Mouse (Mus musculus) kidney, postnatal 0 days (tissue): ENCODE measurements around the gene Nek3. TPM values are rescaled to one million over a fixed set of nuclear protein-coding genes. Genes with fewer than 3 reads are reported as not detected.
"Not testable (repeated sequence)": the region's sequence is repeated elsewhere in the genome, so short reads cannot be mapped to it uniquely, and the experiment has no call there.

Experiments used
- ATAC-seq: fragments of 200-750 bp; cut with Nextera tagmentation; replicated peaks from 2 replicates; pipeline ENCODE4 v1.8.0; 2017; ENCODE audit warnings: low read depth, moderate number of reproducible peaks, moderate TSS enrichment, moderate library complexity; ENCODE audit not compliant: low FRiP score
- DNase-seq: peaks from one replicate; pipeline ENCODE4 v3.0.0-alpha.2; 2016; ENCODE audit warnings: low spot score
- H3K27ac ChIP-seq: fragments of 300-500 bp; sonication (generic); 2 replicates; pipeline ENCODE4 v1.5.1; 2014; ENCODE audit warnings: mild to moderate bottlenecking
- H3K27me3 ChIP-seq: fragments of 300-500 bp; sonication (generic); 2 replicates; pipeline ENCODE4 v1.6.1; 2014; ENCODE audit warnings: low read length, mixed read lengths; ENCODE audit not compliant: insufficient read depth
- H3K36me3 ChIP-seq: fragments of 300-500 bp; sonication (generic); 2 replicates; pipeline ENCODE4 v1.6.1; 2014; ENCODE audit warnings: low read length, mixed read lengths; ENCODE audit not compliant: insufficient read depth
- H3K4me1 ChIP-seq: fragments of 300-500 bp; sonication (generic); replicated peaks from 2 replicates; pipeline ENCODE4 v1.6.1; 2014; ENCODE audit warnings: antibody characterized with exemption, low read length, mixed read lengths; ENCODE audit not compliant: insufficient read depth
- H3K4me2 ChIP-seq: fragments of 300-500 bp; sonication (generic); 2 replicates; pipeline ENCODE4 v1.6.1; 2014; ENCODE audit warnings: mild to moderate bottlenecking, low read length, moderate library complexity, mixed read lengths
- H3K4me3 ChIP-seq: fragments of 300-500 bp; sonication (generic); replicated peaks from 2 replicates; pipeline ENCODE4 v1.5.1; 2014; ENCODE audit warnings: low read depth, low read length
- H3K9ac ChIP-seq: fragments of 300-500 bp; sonication (generic); 2 replicates; pipeline ENCODE4 v1.6.1; 2014; ENCODE audit warnings: low read depth, low read length
- H3K9me3 ChIP-seq: fragments of 300-500 bp; sonication (generic); replicated peaks from 2 replicates; pipeline ENCODE4 v1.6.1; 2016; ENCODE audit warnings: low read length, inconsistent platforms, mixed read lengths
- CTCF ChIP-seq: IDR thresholded peaks from 2 replicates; pipeline ENCODE4 v1.5.1; 2016; ENCODE audit warnings: antibody characterized with exemption, low read depth, mild to moderate bottlenecking, moderate library complexity
- WGBS: fragments of 180-500 bp; shearing (Covaris S2); extraction: QIAGEN DNeasy Blood & Tissue Kit; methylation state at CpG from one replicate; pipeline ENCODE4 v1.1.7; 2014; 5-methylcytosine and 5-hydroxymethylcytosine counted together
- polyA plus RNA-seq: library from polyadenylated mRNA; unstranded; fragments of >200 nt; fragmentation: Nextera tagmentation; extraction: Ambion mirVana; gene quantifications from 2 replicates; pipeline ENCODE4 v1.2.1, GENCODE M21; 2015

Nek3 gene
- polyA plus RNA-seq, 1 experiment from 2014 or later = 4.8 TPM

DNA sequence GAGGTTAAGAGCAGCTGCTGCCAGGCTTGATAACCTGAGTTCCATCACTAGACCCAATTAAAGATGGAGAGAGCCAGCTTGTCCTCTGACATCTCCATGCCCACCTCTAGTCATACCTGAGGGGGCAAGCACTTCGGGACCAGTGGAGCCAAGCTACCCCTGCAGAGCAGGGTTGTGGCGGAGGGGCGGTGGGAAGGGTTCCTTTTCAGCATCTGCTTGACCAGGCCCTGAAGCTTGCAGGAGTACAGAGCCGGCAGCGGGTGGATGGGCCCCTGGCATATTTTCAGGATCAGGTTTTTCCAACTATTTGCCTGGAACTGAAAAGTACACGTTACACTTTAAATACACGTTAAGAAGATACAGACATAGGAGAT, 17.9 kb downstream of the Nek3 start:
- Histone ChIP-seq H3K9me3 (no peaks in the 10 kb centered on the region), H3K4me3 (no peak overlapping the region), H3K4me1 (no peaks in the 10 kb centered on the region), H3K27ac (no peak overlapping the region), H3K4me2 (no peak overlapping the region), H3K27me3 (no peaks in the 10 kb centered on the region), H3K9ac (no peak overlapping the region), H3K36me3 (0 out of 2 replicates have a peak, but pooled peaks cover 3% of the 10 kb centered on the region)
- DNase-seq = no peak
- no peak for TF ChIP-seq CTCF
- ATAC-seq = no peak
- 88% methylated on average over 7 of the region's 7 CpGs for WGBS

DNA sequence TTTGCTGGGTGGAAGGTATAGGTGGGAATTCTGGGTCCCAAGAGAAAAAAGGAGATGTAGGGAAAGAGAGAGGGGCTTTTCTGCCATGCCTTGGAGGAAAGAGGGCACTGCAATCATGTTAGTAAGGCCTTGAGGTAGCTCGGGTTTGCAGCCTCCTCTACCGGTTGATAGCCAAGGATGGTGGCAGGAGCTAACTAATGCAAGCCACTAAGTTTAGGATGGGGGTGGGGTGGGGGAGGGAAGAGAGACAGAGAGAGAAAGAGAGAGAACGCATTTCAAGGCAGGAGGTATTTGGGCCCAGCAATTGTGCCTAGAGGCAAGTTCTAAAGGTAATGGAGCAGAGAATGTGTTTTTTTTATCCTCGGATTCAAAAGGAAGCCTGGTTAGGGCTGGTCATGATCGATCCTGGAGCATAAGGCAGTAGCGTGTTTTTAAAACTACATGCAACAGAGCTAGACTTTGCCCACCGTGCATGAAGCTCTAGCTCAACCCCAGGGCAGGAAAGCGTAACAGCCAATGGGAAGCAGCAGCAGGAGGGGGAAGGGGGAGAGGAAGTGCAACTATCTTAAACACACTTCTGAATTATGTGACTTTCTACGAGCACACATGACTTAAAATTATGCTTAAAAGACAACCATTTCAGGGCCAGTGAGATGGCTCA, 18.4 kb downstream of the Nek3 start:
- Histone ChIP-seq H3K4me3 (no peak overlapping the region), H3K4me2 (no peak overlapping the region), H3K4me1 (no peaks in the 10 kb centered on the region), H3K27ac (no peak overlapping the region), H3K36me3 (0 out of 2 replicates have a peak, but pooled peaks cover 3% of the 10 kb centered on the region), H3K9me3 (no peaks in the 10 kb centered on the region), H3K27me3 (no peaks in the 10 kb centered on the region), H3K9ac (no peak overlapping the region)
- ATAC-seq = 0 out of 2 replicates have a peak, but pooled peaks have one; percentile 49
- WGBS = 60% methylated on average over 9 of the region's 9 CpGs
- no peak for DNase-seq
- no peak for TF ChIP-seq CTCF

DNA sequence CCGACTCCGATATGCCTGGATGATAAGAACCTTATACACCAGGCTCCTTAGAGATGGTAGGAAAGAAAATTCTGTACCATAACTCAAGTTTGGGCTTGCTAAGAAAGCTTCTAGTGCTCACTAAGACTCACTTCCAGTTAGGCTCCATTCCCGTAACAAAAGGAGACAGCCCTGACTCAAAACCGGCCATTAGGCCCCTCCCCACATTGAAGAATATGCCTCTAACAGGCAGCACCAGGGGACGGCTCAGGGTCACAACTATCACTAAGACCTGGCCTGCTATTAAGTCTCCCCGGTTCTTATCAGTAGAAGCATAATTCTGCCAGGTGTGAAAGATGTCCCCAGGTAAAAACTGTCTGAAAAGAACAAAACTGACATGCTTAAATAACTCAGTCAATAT, 20.4 kb downstream of the Nek3 start:
- Histone ChIP-seq H3K36me3 (0 out of 2 replicates have a peak, but pooled peaks cover 3% of the 10 kb centered on the region), H3K4me2 (no peak overlapping the region), H3K9ac (no peak overlapping the region), H3K4me3 (no peak overlapping the region), H3K9me3 (no peaks in the 10 kb centered on the region), H3K4me1 (no peaks in the 10 kb centered on the region), H3K27me3 (no peaks in the 10 kb centered on the region), H3K27ac (no peak overlapping the region)
- no peak for TF ChIP-seq CTCF
- ATAC-seq = no peak
- WGBS = 84% methylated on average over 6 of the region's 6 CpGs
- no peak for DNase-seq

DNA sequence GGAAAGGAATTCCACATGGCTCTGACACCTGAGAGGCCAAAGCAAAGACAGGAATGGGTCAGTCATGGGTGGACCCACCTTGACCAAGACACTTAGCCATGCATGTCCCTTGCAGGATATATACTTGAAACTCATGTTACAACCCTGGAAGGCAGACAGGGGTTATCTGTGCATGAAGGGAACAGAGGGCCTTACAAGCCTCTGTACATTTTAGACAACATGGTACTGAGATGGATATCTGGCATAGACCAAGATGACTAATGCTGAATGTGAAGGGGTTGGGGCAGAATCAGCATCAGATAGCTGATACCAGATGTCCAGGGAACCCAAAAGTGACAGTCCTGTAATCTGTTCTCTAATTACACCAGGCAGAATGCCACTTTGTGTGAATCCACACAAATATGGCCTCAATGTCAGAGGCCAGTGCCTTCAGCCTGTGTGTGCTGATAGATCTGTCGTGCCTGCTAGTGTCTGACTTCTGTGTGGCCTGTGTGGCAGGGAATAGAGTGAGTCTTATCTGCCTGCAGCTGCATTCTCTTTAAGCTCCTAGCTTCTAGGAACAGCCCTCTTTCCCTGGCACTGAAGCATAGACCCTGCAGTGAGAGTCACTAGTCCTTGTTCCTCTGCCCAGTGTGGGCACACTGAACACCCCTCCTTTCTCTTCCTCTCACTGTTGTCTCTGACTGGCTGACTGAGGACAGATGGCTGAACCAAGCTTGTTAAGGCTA, 22.3 kb downstream of the Nek3 start:
- ATAC-seq (no peak), DNase-seq (no peak)
- Histone ChIP-seq H3K4me1 (no peaks in the 10 kb centered on the region), H3K27me3 (no peaks in the 10 kb centered on the region), H3K4me2 (no peak overlapping the region), H3K27ac (no peak overlapping the region), H3K4me3 (no peak overlapping the region), H3K36me3 (0 out of 2 replicates have a peak, but pooled peaks cover 3% of the 10 kb centered on the region), H3K9me3 (no peaks in the 10 kb centered on the region), H3K9ac (no peak overlapping the region)
- 75% methylated on average over 1 of the region's 1 CpGs for WGBS
- no peak for TF ChIP-seq CTCF

DNA sequence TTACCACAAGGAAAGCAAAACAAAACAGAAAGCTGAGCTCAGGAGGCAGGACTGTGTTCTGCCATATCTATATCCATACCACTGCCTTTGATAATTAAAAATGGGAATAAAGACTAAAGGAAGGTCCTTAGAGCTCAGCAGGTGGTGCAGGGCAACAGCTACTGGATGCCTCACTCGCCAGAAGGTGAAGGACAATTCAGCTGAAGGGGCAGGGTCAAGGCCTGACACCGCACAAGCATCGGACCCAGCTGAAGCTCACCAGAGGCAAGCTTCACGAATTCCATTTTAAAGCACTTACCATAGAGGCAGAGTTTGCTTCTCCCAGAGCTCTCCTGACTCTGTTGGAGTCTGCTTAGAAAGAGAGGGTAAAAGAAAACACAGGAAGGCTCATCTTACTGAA, 23.6 kb downstream of the Nek3 start:
- 76% methylated on average over 4 of the region's 4 CpGs for WGBS
- no peak for TF ChIP-seq CTCF
- H3K36me3 ChIP-seq = 0 out of 2 replicates have a peak, but pooled peaks cover 3% of the 10 kb centered on the region
- no peak overlapping the region for H3K4me3 ChIP-seq
- no peaks in the 10 kb centered on the region for H3K27me3 ChIP-seq
- no peak overlapping the region for H3K27ac ChIP-seq
- DNase-seq = no peak
- ATAC-seq = no peak
- H3K4me2 ChIP-seq = no peak overlapping the region
- no peak overlapping the region for H3K9ac ChIP-seq
- H3K9me3 ChIP-seq = no peaks in the 10 kb centered on the region
- H3K4me1 ChIP-seq = no peaks in the 10 kb centered on the region

DNA sequence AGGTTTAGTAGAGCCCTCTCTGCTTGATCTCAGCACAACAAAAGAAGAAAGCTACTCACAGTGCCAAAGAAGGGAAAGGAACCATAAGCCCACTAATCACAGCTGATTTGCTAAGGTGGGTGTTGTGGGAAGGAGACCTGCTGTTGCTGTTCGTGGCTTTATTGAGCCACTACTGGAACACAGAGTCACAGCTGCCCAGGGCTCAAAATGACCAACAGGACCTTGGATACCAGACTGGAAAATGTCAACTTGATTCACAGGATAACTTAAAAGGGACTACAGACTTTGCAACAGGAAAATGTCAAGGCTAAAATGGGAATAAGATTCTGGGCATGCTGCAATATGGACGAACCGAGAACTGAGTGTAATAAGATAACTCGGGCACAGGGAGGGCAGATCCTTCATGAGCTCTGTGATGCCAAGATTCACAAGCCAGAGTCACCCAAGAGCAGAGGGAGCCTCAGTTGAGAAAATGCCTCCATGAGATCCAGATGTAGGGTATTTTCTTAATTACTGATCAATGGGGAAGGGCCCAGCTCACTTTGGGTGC, 24.3 kb downstream of the Nek3 start:
- no peaks in the 10 kb centered on the region for H3K4me1 ChIP-seq
- no peak overlapping the region for H3K27ac ChIP-seq
- no peak overlapping the region for H3K4me3 ChIP-seq
- no peak for TF ChIP-seq CTCF
- no peaks in the 10 kb centered on the region for H3K27me3 ChIP-seq
- H3K9me3 ChIP-seq = no peaks in the 10 kb centered on the region
- DNase-seq (no peak), ATAC-seq (no peak)
- H3K36me3 ChIP-seq = 0 out of 2 replicates have a peak, but pooled peaks cover 3% of the 10 kb centered on the region
- H3K9ac ChIP-seq = no peak overlapping the region
- no peak overlapping the region for H3K4me2 ChIP-seq
- 89% methylated on average over 4 of the region's 4 CpGs for WGBS

DNA sequence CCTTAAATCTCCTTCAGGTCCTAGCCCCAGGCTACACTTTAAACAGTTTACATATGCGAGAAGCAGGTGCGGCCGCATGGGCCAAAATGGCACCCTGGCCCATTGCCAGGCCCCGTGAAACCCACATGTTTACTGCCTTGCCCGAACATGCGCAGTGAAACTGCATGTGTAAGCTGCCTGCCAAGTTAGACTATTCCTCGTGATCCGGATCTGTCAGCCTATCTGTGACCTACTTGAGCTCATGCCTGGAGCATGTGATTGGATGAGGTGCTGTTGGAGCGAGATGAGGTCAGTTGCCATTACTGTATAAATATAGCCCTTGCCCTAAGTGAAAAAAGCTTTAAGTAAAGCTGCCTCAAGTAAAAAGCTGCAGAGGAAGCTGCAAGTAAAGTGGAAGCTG, 29.8 kb downstream of the Nek3 start:
- not testable (repeated sequence) for ATAC-seq, H3K4me1 ChIP-seq, DNase-seq, H3K27ac ChIP-seq, H3K36me3 ChIP-seq, H3K4me3 ChIP-seq, H3K4me2 ChIP-seq, H3K9me3 ChIP-seq, H3K9ac ChIP-seq, H3K27me3 ChIP-seq
- WGBS = 83% methylated on average over 9 of the region's 9 CpGs
